ENCODE assay signal across 1 mouse cellular context in genomic region chr9:48418829-48419228, GRCm38 (mm10).
A peak's percentile ranks its signal among the peaks of the same experiment; 100 is the strongest.
TF ChIP-seq lines count a peak whose summit lies in the region.

No protein-coding gene starts in this region.

TF ChIP-seq in CH12.LX, 34 proteins besides CTCF, POLR2A, EP300 and RAD21 (continued from another document):
- no peak for TF ChIP-seq MAX (IDR thresholded peaks at IDR 0.05; ENCODE audit: low read length)
- peak; percentile 64 for TF ChIP-seq CHD2 (IDR thresholded peaks at IDR 0.05; ENCODE audit: low read length)
- no peak; the same call in 1 of the 2 replicates for TF ChIP-seq SIN3A (IDR thresholded peaks at IDR 0.05; ENCODE audit: low read length)
- no peak for TF ChIP-seq PAX5 (IDR thresholded peaks at IDR 0.05; ENCODE audit: low read length)
- no peak for TF ChIP-seq E2F4 (IDR thresholded peaks at IDR 0.05; ENCODE audit: insufficient replicate concordance, low read depth, low read length)
- TF ChIP-seq ZMIZ1 (IDR thresholded peaks at IDR 0.05; ENCODE audit: low read depth, low read length), result 0 out of 2 replicates have a peak, but pooled peaks have one; percentile 47
- TF ChIP-seq MXI1 (IDR thresholded peaks at IDR 0.05; ENCODE audit: low read depth, low read length), result peak; percentile 75
- 0 out of 2 replicates have a peak, but pooled peaks have one; percentile 49 for TF ChIP-seq MYC (IDR thresholded peaks at IDR 0.05; ENCODE audit: low read depth, low read length)
